Mouse (Mus musculus) fat pad, adult 2 months (tissue): ENCODE measurements around the gene Tpt1.
"Not testable (repeated sequence)": the region's sequence is repeated elsewhere in the genome, so short reads cannot be mapped to it uniquely, and the experiment has no call there.

Experiments
- DNase-seq: peaks from one replicate; pipeline ENCODE4 v3.0.0-alpha.2; 2011; ENCODE audit warnings: low read depth, low spot score; ENCODE audit errors: extremely low read depth

Tpt1 gene

GRCm38 (mm10) chr14:75841758-75842157 lies 3.1 kb upstream of the Tpt1 start:
- DNase-seq: not testable (repeated sequence)

GRCm38 (mm10) chr14:75844111-75844695 lies 690 bp upstream of the Tpt1 start:
- DNase-seq: no peak

- DNase-seq: no peak
These were observed 814 bp downstream of the Tpt1 start for GRCm38 (mm10) chr14:75845698-75846115.

GRCm38 (mm10) chr14:75847669-75848068 lies 2.8 kb downstream of the Tpt1 start:
- DNase-seq: no peak

- no peak for DNase-seq
These were observed 3.6 kb downstream of the Tpt1 start for GRCm38 (mm10) chr14:75848482-75848881.

- no peak for DNase-seq
These were observed 4.3 kb downstream of the Tpt1 start for GRCm38 (mm10) chr14:75849236-75849635.

- DNase-seq: no peak
These were observed 5.1 kb downstream of the Tpt1 start for GRCm38 (mm10) chr14:75849842-75850568.

- DNase-seq: no peak
These were observed 5.9 kb downstream of the Tpt1 start for GRCm38 (mm10) chr14:75850819-75851218.

GRCm38 (mm10) chr14:75852016-75852415 lies 7.1 kb downstream of the Tpt1 start:
- DNase-seq: no peak

- DNase-seq: no peak
These were observed 10.5 kb downstream of the Tpt1 start for GRCm38 (mm10) chr14:75855263-75855992.

- no peak for DNase-seq
These were observed 13.3 kb downstream of the Tpt1 start for GRCm38 (mm10) chr14:75858181-75858580.

GRCm38 (mm10) chr14:75859619-75860018 lies 14.7 kb downstream of the Tpt1 start:
- no peak for DNase-seq

- DNase-seq: no peak
These were observed 17.8 kb downstream of the Tpt1 start for GRCm38 (mm10) chr14:75862701-75863100.

- DNase-seq: no peak
These were observed 18.9 kb downstream of the Tpt1 start for GRCm38 (mm10) chr14:75863549-75864409.

GRCm38 (mm10) chr14:75866706-75867333 lies 21.9 kb downstream of the Tpt1 start:
- no peak for DNase-seq

- DNase-seq: not testable (repeated sequence)
These were observed 23.1 kb downstream of the Tpt1 start for GRCm38 (mm10) chr14:75868028-75868427.

- no peak for DNase-seq
These were observed 25.0 kb downstream of the Tpt1 start for GRCm38 (mm10) chr14:75869769-75870363.

- no peak for DNase-seq
These were observed 25.7 kb downstream of the Tpt1 start for GRCm38 (mm10) chr14:75870631-75871030.

GRCm38 (mm10) chr14:75871111-75871510 lies 26.2 kb downstream of the Tpt1 start:
- DNase-seq: no peak

- no peak for DNase-seq
These were observed 26.9 kb downstream of the Tpt1 start for GRCm38 (mm10) chr14:75871750-75872149.
